Mouse (Mus musculus) liver, embryonic 14.5 days (tissue): ENCODE measurements at regions not wholly inside any gene's neighbourhood (a gene's known extent, or its start where the extent isn't known, plus 50 kb on each side); places are given as distances from the start of the nearest gene placed in this dataset.

Source experiments
- CTCF ChIP-seq: IDR thresholded peaks from 2 replicates; pipeline ENCODE4 v1.5.1; 2016; ENCODE audit warnings: antibody characterized with exemption, low read depth, control low read depth
- EP300 ChIP-seq: IDR thresholded peaks from 2 replicates; pipeline ENCODE4 v1.6.1; 2016; ENCODE audit warnings: antibody characterized with exemption, low read depth

DNA sequence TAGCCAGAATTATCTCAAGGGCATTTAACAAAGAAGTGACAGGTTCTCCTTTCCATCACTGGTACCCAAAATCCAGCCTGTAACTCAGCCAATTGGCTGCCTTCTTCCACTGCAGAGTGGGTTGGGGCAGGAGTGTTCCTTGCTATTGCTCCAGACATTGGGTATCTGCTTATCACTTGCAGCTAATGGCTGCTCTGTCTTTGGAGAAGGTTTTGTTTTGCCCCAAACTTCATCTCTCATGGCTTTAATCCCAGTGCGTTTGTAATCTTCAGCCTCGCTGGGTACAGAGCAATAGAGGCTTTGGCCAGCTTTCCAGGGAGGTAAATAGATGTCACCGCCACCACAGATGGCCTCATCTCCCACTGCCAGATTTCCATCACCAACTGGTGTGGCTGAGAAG is 381.9 kb downstream of the Mllt3 start:
- TF ChIP-seq CTCF (no peak), EP300 (no peak)
